Mouse (Mus musculus): ENCODE results near the gene Ezr. TPM values are rescaled to one million over a fixed set of nuclear protein-coding genes. Genes with fewer than 3 reads are reported as not detected.

Gene Ezr
- polyA plus RNA-seq, 1 experiment from 2014 or later: 100 TPM

- Histone ChIP-seq H3K27me3 (replicated peaks; ENCODE audit: control insufficient read depth, insufficient read depth, low read length) (no peaks in the 10 kb centered on the region), H3K27ac (ENCODE audit: low read length) (no peak overlapping the region), H3K4me3 (replicated peaks; ENCODE audit: low read length) (no peak overlapping the region), H3K9me3 (ENCODE audit: control insufficient read depth, low read length) (no peaks in the 10 kb centered on the region), H3K4me1 (replicated peaks; ENCODE audit: control insufficient read depth, insufficient read depth, low read length) (peaks cover 34% of the 10 kb centered on the region), H3K36me3 (ENCODE audit: control insufficient read depth, insufficient read depth) (no peaks in the 10 kb centered on the region), H3K4me2 (ENCODE audit: low read length) (no peak overlapping the region), H3K9ac (replicated peaks; ENCODE audit: low read depth, low read length) (no peak overlapping the region)
- WGBS: 87% methylated on average over 4 of the region's 4 CpGs
- ATAC-seq: no peak
Measured at GRCm38 (mm10) chr17:6764730-6765129, 17.9 kb downstream of the Ezr start.

- H3K9ac ChIP-seq (replicated peaks; ENCODE audit: low read depth, low read length): no peak overlapping the region
- WGBS: 65% methylated on average over 7 of the region's 7 CpGs
- peaks cover 33% of the 10 kb centered on the region for H3K4me1 ChIP-seq (replicated peaks; ENCODE audit: control insufficient read depth, insufficient read depth, low read length)
- H3K36me3 ChIP-seq (ENCODE audit: control insufficient read depth, insufficient read depth): no peaks in the 10 kb centered on the region
- H3K27me3 ChIP-seq (replicated peaks; ENCODE audit: control insufficient read depth, insufficient read depth, low read length): no peaks in the 10 kb centered on the region
- no peak overlapping the region for H3K4me2 ChIP-seq (ENCODE audit: low read length)
- no peaks in the 10 kb centered on the region for H3K9me3 ChIP-seq (ENCODE audit: control insufficient read depth, low read length)
- no peak for ATAC-seq
- H3K4me3 ChIP-seq (replicated peaks; ENCODE audit: low read length): no peak overlapping the region
- H3K27ac ChIP-seq (ENCODE audit: low read length): no peak overlapping the region
Measured at GRCm38 (mm10) chr17:6764227-6764593, 18.4 kb downstream of the Ezr start.

GRCm38 (mm10) chr17:6763513-6764226 lies 18.9 kb downstream of the Ezr start:
- H3K4me3 ChIP-seq (replicated peaks; ENCODE audit: low read length): no peak overlapping the region
- no peaks in the 10 kb centered on the region for H3K9me3 ChIP-seq (ENCODE audit: control insufficient read depth, low read length)
- no peaks in the 10 kb centered on the region for H3K36me3 ChIP-seq (ENCODE audit: control insufficient read depth, insufficient read depth)
- WGBS: 17% methylated on average over 7 of the region's 7 CpGs
- no peak overlapping the region for H3K4me2 ChIP-seq (ENCODE audit: low read length)
- H3K9ac ChIP-seq (replicated peaks; ENCODE audit: low read depth, low read length): no peak overlapping the region
- peaks cover 33% of the 10 kb centered on the region for H3K4me1 ChIP-seq (replicated peaks; ENCODE audit: control insufficient read depth, insufficient read depth, low read length)
- peak; percentile 89 for ATAC-seq
- H3K27me3 ChIP-seq (replicated peaks; ENCODE audit: control insufficient read depth, insufficient read depth, low read length): no peaks in the 10 kb centered on the region
- H3K27ac ChIP-seq (ENCODE audit: low read length): peak overlapping the region; percentile 64

GRCm38 (mm10) chr17:6759717-6760292 lies 22.8 kb downstream of the Ezr start:
- Histone ChIP-seq H3K9ac (replicated peaks; ENCODE audit: low read depth, low read length) (0 out of 2 replicates have a peak overlapping the region, but pooled peaks have one; percentile 25), H3K27me3 (replicated peaks; ENCODE audit: control insufficient read depth, insufficient read depth, low read length) (no peaks in the 10 kb centered on the region), H3K9me3 (ENCODE audit: control insufficient read depth, low read length) (no peaks in the 10 kb centered on the region), H3K4me3 (replicated peaks; ENCODE audit: low read length) (no peak overlapping the region), H3K27ac (ENCODE audit: low read length) (peak overlapping the region; percentile 14; the same call in 1 of the 2 replicates), H3K36me3 (ENCODE audit: control insufficient read depth, insufficient read depth) (no peaks in the 10 kb centered on the region), H3K4me1 (replicated peaks; ENCODE audit: control insufficient read depth, insufficient read depth, low read length) (peaks cover 27% of the 10 kb centered on the region), H3K4me2 (ENCODE audit: low read length) (no peak overlapping the region)
- 21% methylated on average over 9 of the region's 9 CpGs for WGBS
- ATAC-seq: no peak

- no peak overlapping the region for H3K4me2 ChIP-seq (ENCODE audit: low read length)
- no peak overlapping the region for H3K9ac ChIP-seq (replicated peaks; ENCODE audit: low read depth, low read length)
- no peaks in the 10 kb centered on the region for H3K9me3 ChIP-seq (ENCODE audit: control insufficient read depth, low read length)
- H3K36me3 ChIP-seq (ENCODE audit: control insufficient read depth, insufficient read depth): no peaks in the 10 kb centered on the region
- H3K4me3 ChIP-seq (replicated peaks; ENCODE audit: low read length): no peak overlapping the region
- peaks cover 23% of the 10 kb centered on the region for H3K4me1 ChIP-seq (replicated peaks; ENCODE audit: control insufficient read depth, insufficient read depth, low read length)
- WGBS: 66% methylated on average over 8 of the region's 8 CpGs
- ATAC-seq: no peak
- no peaks in the 10 kb centered on the region for H3K27me3 ChIP-seq (replicated peaks; ENCODE audit: control insufficient read depth, insufficient read depth, low read length)
- H3K27ac ChIP-seq (ENCODE audit: low read length): no peak overlapping the region
Measured at GRCm38 (mm10) chr17:6758845-6759244, 23.7 kb downstream of the Ezr start.

- no peak overlapping the region for H3K4me2 ChIP-seq (ENCODE audit: low read length)
- peaks cover 13% of the 10 kb centered on the region for H3K4me1 ChIP-seq (replicated peaks; ENCODE audit: control insufficient read depth, insufficient read depth, low read length)
- ATAC-seq: no peak
- no peak overlapping the region for H3K4me3 ChIP-seq (replicated peaks; ENCODE audit: low read length)
- H3K9me3 ChIP-seq (ENCODE audit: control insufficient read depth, low read length): no peaks in the 10 kb centered on the region
- no peak overlapping the region for H3K9ac ChIP-seq (replicated peaks; ENCODE audit: low read depth, low read length)
- H3K36me3 ChIP-seq (ENCODE audit: control insufficient read depth, insufficient read depth): no peaks in the 10 kb centered on the region
- no peaks in the 10 kb centered on the region for H3K27me3 ChIP-seq (replicated peaks; ENCODE audit: control insufficient read depth, insufficient read depth, low read length)
- 94% methylated on average over 16 of the region's 16 CpGs for WGBS
- no peak overlapping the region for H3K27ac ChIP-seq (ENCODE audit: low read length)
Measured at GRCm38 (mm10) chr17:6757902-6758301, 24.7 kb downstream of the Ezr start.

- H3K4me2 ChIP-seq (ENCODE audit: low read length): no peak overlapping the region
- peaks cover 8% of the 10 kb centered on the region for H3K4me1 ChIP-seq (replicated peaks; ENCODE audit: control insufficient read depth, insufficient read depth, low read length)
- no peaks in the 10 kb centered on the region for H3K36me3 ChIP-seq (ENCODE audit: control insufficient read depth, insufficient read depth)
- H3K9me3 ChIP-seq (ENCODE audit: control insufficient read depth, low read length): no peaks in the 10 kb centered on the region
- no peak overlapping the region for H3K9ac ChIP-seq (replicated peaks; ENCODE audit: low read depth, low read length)
- H3K27ac ChIP-seq (ENCODE audit: low read length): no peak overlapping the region
- 87% methylated on average over 8 of the region's 8 CpGs for WGBS
- ATAC-seq: no peak
- no peaks in the 10 kb centered on the region for H3K27me3 ChIP-seq (replicated peaks; ENCODE audit: control insufficient read depth, insufficient read depth, low read length)
- no peak overlapping the region for H3K4me3 ChIP-seq (replicated peaks; ENCODE audit: low read length)
Measured at GRCm38 (mm10) chr17:6755873-6756272, 26.7 kb downstream of the Ezr start.

- no peak for ATAC-seq
- WGBS: 93% methylated on average over 9 of the region's 9 CpGs
- no peaks in the 10 kb centered on the region for H3K36me3 ChIP-seq (ENCODE audit: control insufficient read depth, insufficient read depth)
- no peaks in the 10 kb centered on the region for H3K9me3 ChIP-seq (ENCODE audit: control insufficient read depth, low read length)
- H3K9ac ChIP-seq (replicated peaks; ENCODE audit: low read depth, low read length): no peak overlapping the region
- peaks cover 7% of the 10 kb centered on the region for H3K4me1 ChIP-seq (replicated peaks; ENCODE audit: control insufficient read depth, insufficient read depth, low read length)
- H3K27me3 ChIP-seq (replicated peaks; ENCODE audit: control insufficient read depth, insufficient read depth, low read length): no peaks in the 10 kb centered on the region
- no peak overlapping the region for H3K27ac ChIP-seq (ENCODE audit: low read length)
- H3K4me3 ChIP-seq (replicated peaks; ENCODE audit: low read length): no peak overlapping the region
- no peak overlapping the region for H3K4me2 ChIP-seq (ENCODE audit: low read length)
Measured at GRCm38 (mm10) chr17:6755176-6755575, 27.4 kb downstream of the Ezr start.

- 53% methylated on average over 7 of the region's 7 CpGs for WGBS
- Histone ChIP-seq H3K4me1 (replicated peaks; ENCODE audit: control insufficient read depth, insufficient read depth, low read length) (peaks cover 6% of the 10 kb centered on the region), H3K36me3 (ENCODE audit: control insufficient read depth, insufficient read depth) (no peaks in the 10 kb centered on the region), H3K9me3 (ENCODE audit: control insufficient read depth, low read length) (no peaks in the 10 kb centered on the region), H3K27ac (ENCODE audit: low read length) (no peak overlapping the region), H3K9ac (replicated peaks; ENCODE audit: low read depth, low read length) (no peak overlapping the region), H3K4me3 (replicated peaks; ENCODE audit: low read length) (no peak overlapping the region), H3K27me3 (replicated peaks; ENCODE audit: control insufficient read depth, insufficient read depth, low read length) (no peaks in the 10 kb centered on the region), H3K4me2 (ENCODE audit: low read length) (no peak overlapping the region)
- no peak for ATAC-seq
Measured at GRCm38 (mm10) chr17:6752375-6752774, 30.2 kb downstream of the Ezr start.
